Mouse (Mus musculus): Measurements from ENCODE around the gene Kctd14. TPM values are rescaled to one million over a fixed set of nuclear protein-coding genes. Genes with fewer than 3 reads are reported as not detected.
"Not testable (repeated sequence)": the region's sequence is repeated elsewhere in the genome, so short reads cannot be mapped to it uniquely, and the experiment has no call there.

Gene Kctd14
- 1.1 and 1.5 TPM in 2 replicates for polyA plus RNA-seq (2012; rRNA removed)

GRCm38 (mm10) chr7:97451023-97451422, at the start of gene Kctd14:
Gene Kctd14, plus strand, starts transcription at chr7:97451323.
- 80% methylated on average over 2 of the region's 2 CpGs for WGBS
- H3K27me3 ChIP-seq (replicated peaks; ENCODE audit: control insufficient read depth, insufficient read depth, low read length); H3K4me3 ChIP-seq (ENCODE audit: insufficient read depth, low read depth, low read length): not testable (repeated sequence)

GRCm38 (mm10) chr7:97407145-97407544, 44.0 kb upstream of the Kctd14 start:
- WGBS: 77% methylated on average over 10 of the region's 10 CpGs
- peaks cover 6% of the 10 kb centered on the region; the same call in 1 of the 2 replicates for H3K36me3 ChIP-seq (ENCODE audit: control insufficient read depth, insufficient read depth, low read length)
- no peak for TF ChIP-seq POLR2A (IDR thresholded peaks at IDR 0.05; ENCODE audit: low read depth, low read length)
- no peak for TF ChIP-seq CTCF (conservative IDR thresholded peaks at IDR 0.05; ENCODE audit: insufficient read depth, insufficient read length, low read depth, low read length)
- no peaks in the 10 kb centered on the region for H3K27me3 ChIP-seq (replicated peaks; ENCODE audit: control insufficient read depth, insufficient read depth, low read length)
- H3K4me1 ChIP-seq (ENCODE audit: control insufficient read depth, insufficient read depth, low read length): peaks cover 2% of the 10 kb centered on the region; the same call in 1 of the 2 replicates
- H3K27ac ChIP-seq (ENCODE audit: insufficient read depth, low read depth, low read length): no peak overlapping the region
- H3K4me3 ChIP-seq (ENCODE audit: insufficient read depth, low read depth, low read length): no peak overlapping the region
- no peak for DNase-seq

More at GRCm38 (mm10) chr7:97451023-97451422, at the start of gene Kctd14:
- H3K36me3 ChIP-seq (ENCODE audit: control insufficient read depth, insufficient read depth, low read length); H3K27ac ChIP-seq (ENCODE audit: insufficient read depth, low read depth, low read length); H3K4me1 ChIP-seq (ENCODE audit: control insufficient read depth, insufficient read depth, low read length); DNase-seq: not testable (repeated sequence)

GRCm38 (mm10) chr7:97411106-97411505, 40.0 kb upstream of the Kctd14 start:
- H3K36me3 ChIP-seq (ENCODE audit: control insufficient read depth, insufficient read depth, low read length): peaks cover 6% of the 10 kb centered on the region; the same call in 1 of the 2 replicates
- H3K4me1 ChIP-seq (ENCODE audit: control insufficient read depth, insufficient read depth, low read length): peaks cover 3% of the 10 kb centered on the region; the same call in 1 of the 2 replicates
- WGBS: 85% methylated on average over 2 of the region's 2 CpGs
- no peak overlapping the region for H3K4me3 ChIP-seq (ENCODE audit: insufficient read depth, low read depth, low read length)
- no peak for DNase-seq
- H3K27ac ChIP-seq (ENCODE audit: insufficient read depth, low read depth, low read length): no peak overlapping the region
- H3K27me3 ChIP-seq (replicated peaks; ENCODE audit: control insufficient read depth, insufficient read depth, low read length): no peaks in the 10 kb centered on the region
- TF ChIP-seq POLR2A (IDR thresholded peaks at IDR 0.05; ENCODE audit: low read depth, low read length): no peak
- TF ChIP-seq CTCF (conservative IDR thresholded peaks at IDR 0.05; ENCODE audit: insufficient read depth, insufficient read length, low read depth, low read length): no peak

GRCm38 (mm10) chr7:97411575-97411974, 39.5 kb upstream of the Kctd14 start:
- DNase-seq: no peak
- H3K4me1 ChIP-seq (ENCODE audit: control insufficient read depth, insufficient read depth, low read length): peaks cover 3% of the 10 kb centered on the region; the same call in 1 of the 2 replicates
- H3K4me3 ChIP-seq (ENCODE audit: insufficient read depth, low read depth, low read length): no peak overlapping the region
- 81% methylated on average over 3 of the region's 3 CpGs for WGBS
- peaks cover 6% of the 10 kb centered on the region; the same call in 1 of the 2 replicates for H3K36me3 ChIP-seq (ENCODE audit: control insufficient read depth, insufficient read depth, low read length)
- no peak overlapping the region for H3K27ac ChIP-seq (ENCODE audit: insufficient read depth, low read depth, low read length)
- no peaks in the 10 kb centered on the region for H3K27me3 ChIP-seq (replicated peaks; ENCODE audit: control insufficient read depth, insufficient read depth, low read length)
- TF ChIP-seq POLR2A (IDR thresholded peaks at IDR 0.05; ENCODE audit: low read depth, low read length): no peak
- TF ChIP-seq CTCF (conservative IDR thresholded peaks at IDR 0.05; ENCODE audit: insufficient read depth, insufficient read length, low read depth, low read length): peak; percentile 30; the same call in 1 of the 2 replicates

- no peaks in the 10 kb centered on the region for H3K27me3 ChIP-seq (replicated peaks; ENCODE audit: control insufficient read depth, insufficient read depth, low read length)
- H3K27ac ChIP-seq (ENCODE audit: insufficient read depth, low read depth, low read length): no peak overlapping the region
- H3K4me1 ChIP-seq (ENCODE audit: control insufficient read depth, insufficient read depth, low read length): peaks cover 3% of the 10 kb centered on the region; the same call in 1 of the 2 replicates
- no peak for TF ChIP-seq CTCF (conservative IDR thresholded peaks at IDR 0.05; ENCODE audit: insufficient read depth, insufficient read length, low read depth, low read length)
- no peak for TF ChIP-seq POLR2A (IDR thresholded peaks at IDR 0.05; ENCODE audit: low read depth, low read length)
- DNase-seq: no peak
- peaks cover 4% of the 10 kb centered on the region; the same call in 1 of the 2 replicates for H3K36me3 ChIP-seq (ENCODE audit: control insufficient read depth, insufficient read depth, low read length)
- 73% methylated on average over 1 of the region's 1 CpGs for WGBS
- no peak overlapping the region for H3K4me3 ChIP-seq (ENCODE audit: insufficient read depth, low read depth, low read length)
Observed at GRCm38 (mm10) chr7:97413981-97414380, 37.1 kb upstream of the Kctd14 start.

GRCm38 (mm10) chr7:97414426-97414825, 36.7 kb upstream of the Kctd14 start:
- Histone ChIP-seq H3K27ac (ENCODE audit: insufficient read depth, low read depth, low read length) (peak overlapping the region; percentile 50; the same call in 1 of the 2 replicates), H3K4me1 (ENCODE audit: control insufficient read depth, insufficient read depth, low read length) (peaks cover 3% of the 10 kb centered on the region; the same call in 1 of the 2 replicates), H3K4me3 (ENCODE audit: insufficient read depth, low read depth, low read length) (peak overlapping the region; percentile 11; the same call in 1 of the 2 replicates), H3K27me3 (replicated peaks; ENCODE audit: control insufficient read depth, insufficient read depth, low read length) (no peaks in the 10 kb centered on the region), H3K36me3 (ENCODE audit: control insufficient read depth, insufficient read depth, low read length) (peaks cover 1% of the 10 kb centered on the region; the same call in 1 of the 2 replicates)
- WGBS: 37% methylated on average over 1 of the region's 1 CpGs
- TF ChIP-seq CTCF (conservative IDR thresholded peaks at IDR 0.05; ENCODE audit: insufficient read depth, insufficient read length, low read depth, low read length) (no peak), POLR2A (IDR thresholded peaks at IDR 0.05; ENCODE audit: low read depth, low read length) (no peak)
- DNase-seq: peak; percentile 88

- Histone ChIP-seq H3K4me3 (ENCODE audit: insufficient read depth, low read depth, low read length) (peak overlapping the region; percentile 11; the same call in 1 of the 2 replicates), H3K4me1 (ENCODE audit: control insufficient read depth, insufficient read depth, low read length) (peaks cover 3% of the 10 kb centered on the region; the same call in 1 of the 2 replicates), H3K27me3 (replicated peaks; ENCODE audit: control insufficient read depth, insufficient read depth, low read length) (no peaks in the 10 kb centered on the region), H3K36me3 (ENCODE audit: control insufficient read depth, insufficient read depth, low read length) (no peaks in the 10 kb centered on the region), H3K27ac (ENCODE audit: insufficient read depth, low read depth, low read length) (peak overlapping the region; percentile 50; the same call in 1 of the 2 replicates)
- WGBS: 48% methylated on average over 9 of the region's 9 CpGs
- TF ChIP-seq CTCF (conservative IDR thresholded peaks at IDR 0.05; ENCODE audit: insufficient read depth, insufficient read length, low read depth, low read length): no peak
- no peak for TF ChIP-seq POLR2A (IDR thresholded peaks at IDR 0.05; ENCODE audit: low read depth, low read length)
- DNase-seq: no peak
Observed at GRCm38 (mm10) chr7:97414915-97415687, 36.0 kb upstream of the Kctd14 start.

Data from kidney, adult 2 months (tissue).